Mouse (Mus musculus) heart, adult 18-20 months (tissue): Measurements from ENCODE around the gene Mcm2. TPM values are rescaled to one million over a fixed set of nuclear protein-coding genes. Genes with fewer than 3 reads are reported as not detected.

Experiments
- DNase-seq, 2 experiments: peaks; one replicate each; pipeline ENCODE4 v3.0.0; 2021 to 2022; ENCODE audit warnings: mixed read lengths in 1 of 2
- total RNA-seq, 2 experiments: library from RNA; stranded (reverse); gene quantifications; 2 replicates each; pipeline ENCODE4 v1.2.3; 2021

The Mcm2 gene
- total RNA-seq, 2 experiments from 2014 or later, result 4.7 to 5.6 TPM

GRCm38 (mm10) chr6:88889410-88890042 is 9.1 kb downstream of the Mcm2 start:
- no peak for DNase-seq

DNA sequence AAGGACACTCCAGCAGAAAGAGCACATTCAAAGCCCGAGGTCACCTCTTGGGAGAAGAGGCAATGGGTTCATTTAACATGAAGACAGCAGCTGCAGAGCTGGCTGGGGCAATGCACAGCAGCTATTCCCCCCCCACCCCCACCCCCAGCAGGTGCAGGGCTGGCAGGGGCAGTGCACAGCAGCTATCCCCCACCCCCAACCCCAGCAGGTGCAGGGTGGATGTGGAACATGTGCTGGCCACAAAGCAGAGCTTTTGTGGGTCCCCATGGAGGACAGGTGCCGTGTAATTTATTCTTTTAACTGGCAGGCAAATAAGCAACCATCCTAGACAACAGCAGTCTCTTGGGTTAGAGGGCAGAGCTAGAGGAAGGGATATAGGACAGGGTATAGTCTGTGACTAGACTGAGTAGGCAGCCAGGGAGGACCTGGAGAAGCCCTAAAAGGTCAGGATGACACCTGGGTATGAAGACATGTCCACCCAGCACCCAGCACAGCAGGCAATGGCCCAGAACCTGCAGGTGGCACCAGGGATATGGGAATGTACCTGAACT is 12.1 kb downstream of the Mcm2 start:
- DNase-seq, result no peak

- DNase-seq, result no peak
Measured at GRCm38 (mm10) chr6:88885644-88886416, 12.8 kb downstream of the Mcm2 start.

GRCm38 (mm10) chr6:88884690-88885089 is 13.9 kb downstream of the Mcm2 start:
- DNase-seq, result no peak

DNA sequence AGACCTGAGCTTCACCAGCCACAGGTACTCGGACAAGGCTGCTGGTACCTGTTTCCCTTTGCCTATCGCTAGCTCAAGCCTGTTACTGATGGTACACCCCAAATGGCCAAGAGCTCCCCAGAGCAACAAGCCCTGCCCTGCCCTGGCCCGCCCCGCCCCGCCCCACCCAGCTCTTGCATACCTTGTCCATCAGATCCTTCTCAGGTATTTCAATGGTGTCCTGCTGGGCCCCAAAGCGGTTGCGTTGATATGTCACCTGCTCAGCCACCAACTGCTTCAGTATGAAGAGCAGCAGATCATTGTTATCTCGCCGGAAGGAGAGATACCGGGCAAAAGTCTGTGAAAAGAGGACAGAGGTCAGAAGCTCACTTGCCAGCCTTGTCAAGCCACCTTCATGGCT is 14.4 kb downstream of the Mcm2 start:
- no peak for DNase-seq

DNA sequence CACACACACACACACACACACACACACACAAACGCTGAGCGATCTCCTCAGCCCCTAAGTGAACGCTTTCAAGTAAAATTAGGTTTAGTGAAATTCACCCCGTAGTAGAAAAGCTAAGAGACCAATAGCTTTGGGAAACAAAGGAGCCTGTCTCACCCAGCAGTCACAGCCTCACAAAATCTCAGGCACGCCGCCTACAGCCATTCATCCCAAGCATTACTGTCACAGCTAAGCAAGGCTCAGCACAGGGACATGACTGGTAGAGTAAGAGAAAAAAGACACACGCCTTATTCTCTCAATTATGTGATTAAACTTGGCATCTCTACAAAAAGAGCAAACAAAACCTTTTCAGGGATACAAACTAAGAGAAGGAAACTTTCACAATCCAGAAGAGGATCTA is 17.2 kb downstream of the Mcm2 start:
- no peak for DNase-seq

DNA sequence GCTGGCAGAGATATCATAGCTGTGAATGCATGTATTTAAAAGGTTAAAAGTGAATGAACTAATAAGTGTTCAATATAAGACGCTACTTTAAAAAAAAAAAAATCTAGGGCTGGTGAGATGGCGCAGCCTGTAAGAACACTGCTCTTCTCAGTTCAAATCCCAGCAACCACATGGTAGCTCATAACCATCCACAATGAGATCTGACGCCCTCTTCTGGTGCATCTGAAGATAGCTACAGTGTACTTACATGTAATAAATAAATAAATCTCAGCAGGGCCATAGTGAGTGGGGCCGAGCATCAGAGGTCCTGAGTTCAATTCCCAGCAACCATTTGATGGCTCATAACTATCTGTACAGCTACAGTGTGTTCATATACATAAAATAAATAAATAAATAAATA is 19.1 kb downstream of the Mcm2 start:
- no peak for DNase-seq

- peak; percentile 64 for DNase-seq
Measured at GRCm38 (mm10) chr6:88874868-88875508, 23.6 kb downstream of the Mcm2 start, which contains the start of gene Podxl2. TSS of gene Podxl2 (minus strand) at chr6:88875044.

DNA sequence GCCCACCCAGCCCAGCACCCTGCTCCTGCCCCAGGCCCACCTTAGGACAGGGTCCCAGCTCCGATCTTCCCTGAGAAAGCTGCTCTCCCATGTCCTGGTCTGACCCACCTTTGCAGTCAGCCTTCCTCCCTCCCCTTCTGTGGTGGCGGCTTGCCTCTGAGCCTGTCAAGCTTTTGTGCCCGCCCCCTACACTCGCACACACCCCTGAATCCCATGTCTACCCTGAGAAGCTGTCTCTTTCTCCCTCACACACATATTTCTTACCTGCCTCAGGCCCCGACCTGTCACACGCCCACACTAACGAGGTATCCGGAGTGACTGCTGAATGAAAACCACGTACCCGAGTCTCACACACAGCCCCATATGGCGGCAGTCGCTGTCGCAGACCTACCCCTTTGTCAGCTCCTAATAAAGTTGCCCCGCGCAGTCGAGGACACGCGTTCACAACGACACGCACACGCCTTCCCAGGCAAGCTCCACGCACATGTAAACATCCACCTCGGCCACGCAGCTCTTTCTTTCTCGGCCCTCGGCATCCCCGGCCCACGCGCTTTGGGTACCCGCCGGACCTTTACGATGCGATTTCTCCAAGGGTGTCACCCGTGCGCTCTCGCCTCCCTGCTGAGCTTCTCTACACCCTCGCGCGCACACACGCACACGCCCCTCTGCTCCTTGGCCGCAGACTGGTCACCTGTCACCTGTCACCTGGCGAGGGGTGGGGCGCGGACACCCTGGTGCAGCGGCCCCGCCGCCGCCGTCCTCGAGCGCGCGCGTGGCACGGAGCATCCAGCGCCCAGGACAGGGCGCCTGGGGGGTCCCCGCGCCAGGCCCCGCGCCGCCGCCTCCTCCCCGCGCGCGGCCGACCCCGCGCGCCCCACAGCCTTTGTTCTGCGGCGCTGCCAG is 24.4 kb downstream of the Mcm2 start:
- DNase-seq, result no peak

DNA sequence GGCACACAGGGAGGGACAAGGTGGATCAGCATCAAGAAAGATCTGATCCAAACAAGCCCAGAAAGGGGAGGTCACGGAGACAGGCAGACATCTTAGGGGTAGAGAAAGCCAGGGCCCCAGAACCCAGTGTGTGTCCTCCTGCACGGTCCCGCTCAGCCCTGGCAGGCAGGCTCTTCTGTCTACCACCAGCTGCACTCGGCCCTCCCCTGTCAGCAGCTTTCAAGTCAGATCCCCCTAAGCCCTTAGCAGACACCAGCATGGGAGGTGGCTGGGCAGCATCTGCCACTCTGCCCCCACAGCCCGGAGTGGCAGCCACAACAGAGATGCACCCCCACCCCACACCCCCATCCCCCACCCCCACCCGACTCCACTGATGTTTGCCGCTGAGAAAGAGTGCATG is 25.8 kb downstream of the Mcm2 start:
- no peak for DNase-seq

- DNase-seq, result no peak
Measured at GRCm38 (mm10) chr6:88871546-88871945, 27.0 kb downstream of the Mcm2 start.

- DNase-seq, result no peak
Measured at GRCm38 (mm10) chr6:88870594-88870993, 28.0 kb downstream of the Mcm2 start.

DNA sequence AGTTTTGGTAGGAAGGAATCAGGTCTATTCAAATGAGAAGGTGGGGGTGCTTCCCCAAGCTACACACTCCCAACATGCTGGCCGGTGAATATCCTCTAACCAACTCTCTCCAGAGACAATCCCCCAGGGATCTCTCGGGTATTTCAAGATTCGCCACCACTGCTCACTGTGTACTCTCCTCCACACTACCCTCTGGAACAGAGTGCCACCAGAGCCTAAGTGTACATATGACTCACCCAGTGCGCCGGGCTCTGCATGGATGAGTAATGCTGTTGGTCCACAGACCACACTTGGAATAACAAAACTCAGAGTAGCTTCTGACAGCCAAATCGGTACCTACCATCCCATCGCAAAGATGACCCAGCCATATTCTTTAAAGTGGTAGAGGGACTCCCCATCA is 29.1 kb downstream of the Mcm2 start:
- no peak for DNase-seq

DNA sequence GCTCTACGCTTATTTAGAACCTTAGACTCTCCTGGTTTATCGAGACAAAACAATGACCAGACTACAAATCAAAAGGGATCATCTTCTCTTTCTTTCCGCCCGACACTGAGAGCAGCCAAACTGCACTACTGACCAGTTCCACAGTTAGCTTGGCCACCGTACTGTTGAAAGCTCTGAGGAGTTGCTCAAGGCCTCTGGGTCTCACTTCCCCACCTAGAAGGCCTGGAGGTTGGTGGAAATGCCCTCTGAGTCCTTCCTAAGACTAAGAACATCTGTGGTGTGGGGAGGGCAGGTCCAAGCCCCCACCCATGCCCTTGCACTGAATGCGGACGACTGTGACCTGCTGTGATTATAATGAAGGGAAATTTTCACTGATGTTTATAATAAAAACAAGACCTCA is 32.9 kb downstream of the Mcm2 start:
- no peak for DNase-seq

GRCm38 (mm10) chr6:88860914-88861313 is 37.7 kb downstream of the Mcm2 start:
- no peak for DNase-seq

DNA sequence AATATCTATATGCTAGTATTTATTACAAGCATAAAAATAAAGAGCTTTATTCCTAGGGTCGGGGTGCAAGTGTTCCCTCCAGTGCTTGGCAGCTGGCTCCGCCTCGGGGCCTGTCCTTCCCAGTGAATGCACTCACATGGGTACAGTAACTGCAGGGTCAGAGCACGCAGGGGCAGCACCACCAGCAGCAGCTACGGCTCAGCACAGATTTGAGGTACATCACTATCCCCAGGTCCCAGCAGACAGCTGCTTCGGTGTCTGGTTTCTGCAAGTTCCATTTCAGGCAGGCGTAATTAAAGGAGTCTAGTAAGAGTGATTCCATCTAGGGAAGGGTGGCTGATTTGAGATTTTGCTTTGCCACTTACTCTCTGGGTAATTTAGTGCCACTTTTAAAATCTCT is 40.2 kb downstream of the Mcm2 start:
- no peak for DNase-seq

GRCm38 (mm10) chr6:88857830-88858229 is 40.8 kb downstream of the Mcm2 start:
- DNase-seq, result no peak

DNA sequence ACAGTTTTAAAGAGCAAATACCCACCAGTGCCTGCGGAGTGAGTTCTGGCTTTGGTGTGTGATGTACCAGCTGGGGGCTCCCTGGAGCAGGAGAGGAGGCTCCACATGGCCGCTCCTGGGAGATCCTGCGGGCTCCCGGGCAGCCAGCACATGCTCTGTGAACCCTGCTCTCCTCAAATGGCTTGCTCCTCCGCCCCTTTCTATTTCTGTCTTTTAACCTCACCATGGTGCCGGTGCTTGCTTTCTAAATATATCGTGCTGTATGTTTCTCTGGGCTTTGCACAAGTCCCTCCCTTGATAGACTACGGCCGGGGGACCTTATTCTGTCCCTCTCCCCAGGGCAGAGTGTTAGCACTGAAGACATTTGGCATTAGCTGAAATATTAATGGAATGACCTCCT is 41.3 kb downstream of the Mcm2 start:
- peak; percentile 67 to 82 for DNase-seq

DNA sequence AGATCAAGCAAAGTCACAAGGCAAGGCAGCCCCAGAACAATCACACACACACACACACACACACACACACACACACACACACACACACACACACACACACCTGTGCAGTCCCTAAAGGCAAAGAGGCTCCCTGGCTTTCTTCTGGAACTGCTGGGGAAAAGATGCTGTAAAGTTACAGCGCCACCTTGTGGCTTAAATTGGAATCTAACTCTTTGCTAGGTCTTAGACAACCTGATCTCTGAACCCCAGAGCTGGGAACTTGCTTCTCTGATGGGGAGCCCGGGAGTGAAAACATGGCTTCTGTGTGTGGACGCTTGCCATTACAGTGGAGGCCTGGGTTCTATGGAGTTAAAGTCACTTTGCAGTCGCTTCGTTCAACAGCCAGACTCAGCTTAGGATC is 42.9 kb downstream of the Mcm2 start:
- peak; percentile 45 to 83 for DNase-seq

- no peak for DNase-seq
Measured at GRCm38 (mm10) chr6:88854509-88854908, 44.1 kb downstream of the Mcm2 start.

DNA sequence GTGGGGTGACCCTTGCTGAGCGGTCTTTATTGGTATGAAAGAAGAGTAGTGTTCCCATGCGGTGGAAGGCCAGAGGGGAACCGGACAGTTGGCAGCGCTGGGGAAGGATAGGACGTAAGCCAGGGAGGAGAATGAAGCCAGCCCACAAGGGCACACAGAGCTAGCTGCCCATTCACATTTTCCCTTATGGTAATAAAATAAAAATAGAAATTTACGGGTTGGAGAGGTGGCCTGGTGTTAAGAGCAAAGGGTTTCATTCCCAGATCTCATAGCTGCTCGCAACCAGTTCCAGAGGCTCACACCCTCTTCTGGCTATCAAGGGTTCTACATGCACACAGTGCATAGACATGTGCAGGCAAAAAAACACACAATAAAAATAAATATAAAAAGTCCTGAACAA is 48.5 kb downstream of the Mcm2 start:
- DNase-seq, result no peak

DNA sequence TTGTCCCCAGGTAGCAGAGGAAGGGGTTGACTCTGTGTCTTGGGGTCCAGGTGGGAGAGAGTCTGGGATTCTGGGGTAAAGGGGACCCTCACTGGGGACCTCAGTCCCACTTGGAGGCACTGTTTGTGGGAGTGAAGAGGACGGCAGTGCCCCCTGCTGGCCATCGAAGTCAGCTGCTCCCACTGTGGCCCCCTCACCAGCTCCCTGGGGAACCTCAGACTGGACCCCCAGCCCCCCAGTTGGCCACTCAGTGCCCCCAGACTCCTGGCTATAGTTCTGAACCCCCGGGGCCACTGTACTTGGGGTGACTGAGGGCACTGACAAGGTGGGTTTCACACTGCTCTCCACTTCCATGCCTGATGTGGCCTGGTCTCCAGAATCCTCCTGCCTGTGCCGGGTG is 49.3 kb downstream of the Mcm2 start:
- DNase-seq, result no peak
